Mouse (Mus musculus): ENCODE results near the gene Mrpl22.
"Not testable (repeated sequence)": the region's sequence is repeated elsewhere in the genome, so short reads cannot be mapped to it uniquely, and the experiment has no call there.

The Mrpl22 gene

DNA sequence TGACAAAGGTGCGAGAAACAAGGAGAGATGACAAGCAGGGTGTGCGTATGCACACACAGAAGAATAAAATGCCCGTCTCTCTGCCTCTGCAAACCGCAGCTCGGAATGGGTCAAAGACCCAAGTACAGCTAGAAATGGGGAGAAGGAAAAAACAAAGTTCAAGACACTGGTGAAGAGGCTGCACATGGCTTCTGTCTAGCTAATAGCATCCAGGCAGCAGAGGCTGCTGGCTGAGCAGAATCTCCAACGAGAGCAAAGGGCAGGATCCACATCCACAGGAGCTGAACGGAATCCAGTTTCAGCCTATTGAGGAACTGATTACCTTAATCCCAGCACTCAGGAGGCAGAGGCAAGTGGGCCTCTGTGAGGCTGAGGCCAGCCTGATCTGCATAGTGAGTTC, 9.3 kb downstream of the Mrpl22 start:
- DNase-seq (ENCODE audit: low spot score), result no peak

DNA sequence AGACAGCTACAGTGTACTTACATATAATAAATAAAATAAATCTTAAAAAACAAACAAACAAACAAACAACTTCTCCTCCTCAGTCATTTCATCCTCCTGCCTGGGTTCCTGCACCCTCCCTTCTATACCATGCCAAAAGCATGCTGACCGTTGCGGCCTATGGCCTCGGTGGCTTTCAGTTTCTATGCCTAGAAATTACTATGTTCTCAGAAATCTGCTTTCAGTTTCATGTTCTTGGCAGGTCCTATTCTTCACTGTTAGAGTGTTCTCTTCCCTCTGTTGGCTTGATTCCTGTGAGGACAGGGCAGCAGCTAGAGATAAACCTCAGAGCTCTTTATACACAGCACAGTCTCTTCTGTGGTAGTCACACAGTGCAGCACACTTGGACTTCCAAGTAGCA, 12.1 kb downstream of the Mrpl22 start:
- DNase-seq (ENCODE audit: low spot score), result no peak

DNA sequence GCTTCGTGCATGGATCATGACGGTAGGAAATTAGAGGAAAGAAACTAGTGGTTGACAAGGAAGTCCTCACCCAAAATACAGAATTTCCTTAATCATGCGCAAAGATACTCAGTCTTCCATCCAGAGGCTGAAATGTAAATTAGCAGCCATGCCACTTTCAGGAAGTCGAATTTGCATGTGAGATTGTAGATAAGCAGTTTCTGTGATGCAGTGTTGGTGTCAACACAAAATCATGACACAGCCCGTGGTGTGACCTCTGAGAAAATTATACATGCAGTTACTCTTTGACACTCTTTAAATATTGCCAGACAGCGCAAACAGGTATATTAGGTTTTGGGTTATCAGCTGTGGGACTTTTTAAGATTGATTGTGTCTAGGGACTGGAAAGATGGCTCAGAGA, 18.2 kb downstream of the Mrpl22 start:
- no peak for DNase-seq (ENCODE audit: low spot score)

DNA sequence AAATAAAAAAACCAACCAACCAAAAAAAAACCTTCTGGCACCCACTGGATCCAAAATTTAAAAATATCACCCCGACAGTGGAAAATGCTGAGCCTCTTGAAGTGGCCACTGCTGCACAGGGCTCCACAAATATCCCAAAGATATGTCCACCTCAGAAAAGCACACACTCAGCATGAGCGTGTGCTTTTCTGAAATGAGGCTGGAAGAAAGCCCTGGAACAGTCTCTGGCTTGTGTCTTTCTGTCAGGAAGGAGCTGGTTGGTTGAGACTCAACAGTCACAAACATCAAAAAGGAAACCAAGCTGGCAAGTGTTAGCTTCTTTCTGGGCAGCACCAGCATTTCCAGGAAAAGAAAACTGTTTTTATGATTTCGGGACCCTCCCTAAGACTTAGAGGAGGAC, 21.9 kb downstream of the Mrpl22 start:
- DNase-seq (ENCODE audit: low spot score), result no peak

DNA sequence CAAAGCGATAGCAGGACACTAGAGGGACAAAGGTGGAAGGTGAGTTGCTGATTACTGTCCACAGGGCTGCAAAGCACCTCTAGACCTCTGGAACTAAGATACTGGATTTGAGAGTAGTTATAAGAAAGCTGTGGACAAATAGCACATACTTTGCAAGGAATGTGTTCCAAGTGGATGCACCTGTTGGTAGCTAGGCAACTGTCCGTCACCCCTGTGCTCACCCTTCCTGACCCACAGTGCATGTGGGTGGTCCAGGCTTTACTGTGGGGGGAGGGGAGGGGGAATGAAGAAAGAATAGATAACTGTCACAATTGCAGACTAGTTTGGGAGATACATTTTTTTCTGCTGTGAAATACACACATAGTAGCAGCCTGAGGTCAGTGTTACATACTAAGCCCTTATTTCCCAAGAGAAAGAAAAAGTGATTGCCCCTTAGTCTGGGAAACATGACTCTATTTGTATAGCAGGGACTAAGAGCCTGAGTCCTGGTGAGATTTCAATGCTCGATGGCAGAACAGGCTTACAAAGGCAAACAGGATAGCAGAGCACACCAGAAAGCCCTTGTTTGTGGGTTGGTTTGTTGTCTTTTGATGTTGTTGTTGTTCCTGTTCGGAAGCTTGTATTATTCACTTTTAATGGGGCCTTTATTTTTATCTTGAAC, 22.5 kb downstream of the Mrpl22 start:
- no peak for DNase-seq (ENCODE audit: low spot score)

DNA sequence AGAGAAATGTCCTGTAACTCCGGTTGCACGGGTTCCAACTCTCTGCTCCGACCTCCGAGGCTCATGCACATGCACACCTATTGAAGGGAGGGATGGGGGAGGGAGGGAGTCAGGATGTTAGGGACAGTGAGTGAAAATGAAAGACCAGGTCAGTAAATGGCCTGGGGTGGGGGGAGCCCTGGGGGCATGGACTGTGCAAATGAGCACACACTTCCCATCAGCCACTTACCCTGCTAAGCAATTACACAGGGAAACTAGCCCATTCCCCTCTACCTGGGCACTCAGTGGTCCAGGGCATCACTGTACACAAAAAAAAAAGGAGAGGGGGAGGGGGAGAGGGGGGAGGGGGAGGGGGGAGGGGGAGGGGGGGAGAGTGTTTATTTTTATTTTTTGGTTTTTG, 27.2 kb downstream of the Mrpl22 start:
- no peak for DNase-seq (ENCODE audit: low spot score)

DNA sequence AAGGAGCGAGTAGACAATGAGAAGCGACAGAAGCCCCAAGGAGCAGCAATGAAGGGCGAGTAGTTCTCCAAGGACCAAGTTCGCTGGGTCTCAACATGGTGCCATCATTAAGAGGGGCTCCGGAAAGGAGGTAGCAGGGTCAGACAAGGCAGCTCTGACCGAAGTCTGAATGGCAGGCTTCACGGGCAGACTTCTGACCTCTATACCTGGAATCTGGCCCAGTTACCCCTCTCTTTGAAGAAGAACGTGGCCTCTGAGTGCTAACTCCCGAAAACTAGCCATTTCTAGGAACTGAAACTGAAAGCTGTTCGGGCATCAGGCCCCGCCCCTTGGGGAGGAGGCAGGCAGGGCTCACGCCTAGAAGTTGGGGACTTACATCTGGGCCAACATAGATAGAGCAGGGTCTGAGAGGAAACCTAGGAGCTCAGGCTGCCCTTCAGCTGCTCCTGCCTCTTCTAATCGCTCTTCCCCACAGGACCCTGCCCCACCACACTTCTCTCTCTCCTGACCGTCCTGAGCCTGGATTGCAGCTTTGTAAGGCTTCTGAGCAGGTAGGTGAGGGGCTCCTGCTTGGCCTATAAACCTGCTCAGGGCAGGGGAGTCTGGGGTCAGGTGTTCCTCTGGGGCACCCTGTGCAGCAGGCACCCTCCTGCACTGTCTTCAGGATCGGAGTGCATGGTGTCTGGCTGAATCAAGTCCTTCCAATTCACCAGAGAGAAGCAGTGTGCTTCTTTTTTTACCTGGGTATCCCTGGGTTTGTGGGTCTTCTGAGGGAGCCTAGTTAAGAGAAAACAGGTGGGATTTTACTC, 28.0 kb downstream of the Mrpl22 start, which contains the start of the genes Igtp and Irgm2:
Gene Igtp, plus strand, starts transcription at position 328 of the 809 bp plus-strand sequence.
Gene Irgm2, plus strand, starts transcription at position 390 of the 809 bp plus-strand sequence.
- DNase-seq (ENCODE audit: low spot score), result peak; percentile 53

DNA sequence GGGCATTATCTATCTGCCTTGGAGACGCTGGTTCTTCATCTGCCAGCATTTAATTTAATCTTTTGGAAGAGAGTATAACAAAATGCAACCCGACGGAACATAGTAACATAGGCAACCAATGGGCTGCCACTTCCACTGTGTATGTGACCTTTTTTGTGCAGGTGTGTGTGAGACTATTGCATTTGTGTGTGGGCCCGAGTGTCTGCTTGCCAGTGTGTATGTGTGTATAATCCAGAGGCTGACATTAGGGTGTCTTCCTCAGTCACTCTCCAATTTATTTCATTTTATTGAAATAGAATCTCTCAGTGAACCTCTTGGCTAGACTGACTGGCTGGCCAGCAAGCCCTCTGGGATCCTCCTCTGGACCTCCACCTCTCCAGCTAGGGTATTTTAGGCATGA, 28.8 kb downstream of the Mrpl22 start:
- no peak for DNase-seq (ENCODE audit: low spot score)

DNA sequence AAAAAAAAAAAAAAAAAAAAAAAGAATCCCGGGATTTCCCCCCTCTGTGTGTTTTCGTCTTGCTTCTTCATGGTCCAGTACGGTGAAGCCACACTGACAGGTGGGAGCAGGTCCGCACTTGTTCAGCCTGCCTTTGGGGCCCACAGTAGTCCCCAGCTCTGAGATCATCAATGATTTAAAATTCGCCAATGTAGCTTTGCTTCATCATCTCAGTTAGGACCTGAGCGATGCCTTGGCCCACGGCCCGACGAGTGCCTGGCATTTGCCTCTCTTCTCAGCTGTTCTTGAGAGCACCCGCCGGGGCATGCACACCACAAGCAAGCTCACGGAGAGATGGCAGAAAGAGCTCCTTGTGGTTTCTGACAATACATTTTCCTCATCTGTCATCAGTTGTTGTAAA, 29.6 kb downstream of the Mrpl22 start:
- no peak for DNase-seq (ENCODE audit: low spot score)

DNA sequence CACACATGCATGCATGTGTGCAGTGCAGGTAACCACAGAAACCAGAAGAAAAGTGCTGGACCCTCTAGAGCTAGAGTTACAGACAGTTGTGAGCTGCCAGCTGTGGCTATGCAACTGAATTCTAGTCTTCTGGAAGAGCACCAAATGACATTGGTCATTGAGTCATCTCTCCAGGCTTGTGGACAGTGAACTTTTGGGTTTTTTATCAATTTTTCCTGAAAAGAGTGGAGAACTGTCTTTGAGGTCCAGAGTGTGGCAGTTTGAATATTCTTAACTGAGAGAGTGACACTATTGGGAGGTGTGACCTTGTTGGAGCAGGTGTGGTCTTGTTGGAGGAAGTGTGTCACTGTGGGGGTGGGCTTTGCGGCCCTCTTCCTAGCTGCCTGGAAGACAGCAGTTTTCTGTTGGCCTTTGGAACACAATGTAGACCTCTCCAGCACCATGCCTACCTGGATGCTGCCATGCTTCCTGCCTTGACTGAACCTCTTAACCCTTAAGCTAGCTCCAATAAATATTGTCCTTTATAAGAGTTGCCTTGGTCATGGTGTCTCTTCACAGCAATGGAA, 38.9 kb downstream of the Mrpl22 start:
- DNase-seq (ENCODE audit: low spot score), result no peak

DNA sequence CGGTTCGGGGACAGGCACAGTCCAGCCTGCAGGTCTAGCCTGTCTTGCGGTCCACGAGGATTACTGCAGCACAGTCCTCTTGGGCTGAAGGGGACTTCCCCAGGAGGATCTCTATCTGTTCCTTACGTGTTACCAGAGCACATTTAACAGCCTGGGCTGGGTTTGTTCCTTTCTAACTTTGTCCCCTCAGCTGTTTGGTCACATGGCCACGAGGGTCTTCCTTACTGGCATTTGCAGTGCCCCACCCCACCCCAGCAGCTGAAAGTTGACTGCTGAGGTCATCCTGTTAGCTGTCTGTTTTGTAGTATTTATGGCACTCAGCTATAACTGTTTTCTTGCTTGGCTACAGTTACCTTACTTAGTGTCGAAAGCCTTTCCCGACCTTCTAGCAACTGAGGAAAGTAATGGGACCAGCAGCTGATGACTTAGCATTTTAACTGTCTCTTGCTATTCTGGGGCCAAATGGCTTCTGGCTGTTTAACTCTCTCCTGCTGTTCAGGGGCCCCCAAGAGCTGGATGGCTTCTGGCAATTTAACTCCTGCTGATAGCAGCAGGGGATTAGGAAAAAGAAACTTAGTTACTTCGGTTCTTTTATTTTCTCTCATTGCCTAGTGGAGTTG, 39.7 kb downstream of the Mrpl22 start:
- DNase-seq (ENCODE audit: low spot score), result no peak

DNA sequence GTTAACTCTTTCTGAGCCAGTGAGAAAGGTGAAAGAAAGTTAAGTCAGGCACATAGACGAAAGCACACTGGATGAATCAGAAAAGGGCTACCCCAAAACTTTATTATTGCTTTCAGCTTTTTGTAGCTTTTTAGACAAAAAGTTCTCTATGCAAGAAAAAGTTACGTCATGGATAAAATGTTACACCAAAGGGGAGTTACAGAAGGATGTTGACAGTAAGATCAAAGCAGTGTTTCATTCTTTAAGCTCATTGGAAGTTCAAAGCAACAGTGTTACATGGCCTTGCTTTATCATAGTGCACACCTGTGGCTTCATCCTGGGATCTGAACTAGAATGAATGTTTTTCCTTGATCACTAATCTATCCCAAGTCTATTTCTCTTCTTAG, 40.2 kb downstream of the Mrpl22 start:
- DNase-seq (ENCODE audit: low spot score), result no peak

DNA sequence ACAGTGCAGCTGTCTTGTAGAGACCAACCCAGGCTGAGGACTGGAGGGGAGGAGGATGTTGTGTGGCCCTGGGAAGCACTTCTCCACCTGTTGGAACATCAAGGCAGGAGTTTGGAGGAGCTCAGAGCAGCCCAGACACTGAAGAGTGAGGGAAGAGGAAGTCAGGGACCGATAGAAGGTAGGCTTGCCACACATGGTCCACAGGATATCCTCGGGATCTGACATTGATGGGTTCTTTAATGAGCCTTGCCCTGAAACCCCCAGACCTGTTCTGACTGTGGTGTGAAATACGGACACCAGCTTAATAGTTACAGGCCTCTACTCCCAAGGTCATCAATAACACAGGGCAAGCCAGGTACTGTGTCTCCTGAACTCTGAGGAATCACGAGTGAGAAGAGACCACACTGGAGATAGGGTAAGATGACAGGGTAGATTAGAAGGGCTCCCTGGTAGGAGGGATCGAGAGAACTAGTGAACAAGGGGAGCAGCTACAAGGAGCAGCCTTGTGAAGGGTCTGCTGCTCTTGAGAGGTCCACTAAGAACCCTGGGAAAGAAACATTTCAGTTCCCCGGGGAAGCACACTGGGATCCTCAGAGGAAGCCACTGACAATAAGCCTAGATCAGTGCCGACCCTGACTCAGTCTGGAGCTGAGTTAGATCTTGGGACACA, 42.3 kb downstream of the Mrpl22 start:
- no peak for DNase-seq (ENCODE audit: low spot score)

DNA sequence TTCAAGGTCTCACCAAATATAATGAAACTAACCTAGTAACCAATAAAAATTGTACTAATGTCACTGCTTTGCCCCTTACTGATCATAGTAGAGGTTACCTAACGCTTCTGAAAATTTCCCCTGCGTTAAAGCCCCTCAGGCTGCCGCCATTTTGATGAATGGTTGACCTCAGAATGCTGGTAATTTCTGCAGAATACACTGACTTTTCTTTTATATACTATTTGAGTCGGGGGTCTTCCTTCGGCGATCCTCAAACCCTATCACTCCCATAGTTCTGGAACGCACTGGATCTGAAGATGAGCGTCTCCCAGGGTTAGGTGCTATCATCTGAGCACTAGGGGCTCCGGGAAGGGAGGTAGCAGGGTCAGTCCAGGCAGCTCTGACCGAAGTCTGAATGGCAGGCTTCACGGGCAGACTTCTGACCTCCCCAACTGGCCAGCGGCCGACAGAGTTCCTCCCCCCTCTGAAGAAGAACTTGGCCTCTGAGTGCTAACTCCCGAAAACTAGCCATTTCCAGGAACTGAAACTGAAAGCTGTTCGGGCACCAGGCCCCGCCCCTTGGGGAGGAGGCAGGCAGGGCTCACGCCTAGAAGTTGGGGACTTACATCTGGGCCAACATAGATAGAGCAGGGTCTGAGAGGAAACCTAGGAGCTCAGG, 43.1 kb downstream of the Mrpl22 start:
- peak; percentile 49 for DNase-seq (ENCODE audit: low spot score)

DNA sequence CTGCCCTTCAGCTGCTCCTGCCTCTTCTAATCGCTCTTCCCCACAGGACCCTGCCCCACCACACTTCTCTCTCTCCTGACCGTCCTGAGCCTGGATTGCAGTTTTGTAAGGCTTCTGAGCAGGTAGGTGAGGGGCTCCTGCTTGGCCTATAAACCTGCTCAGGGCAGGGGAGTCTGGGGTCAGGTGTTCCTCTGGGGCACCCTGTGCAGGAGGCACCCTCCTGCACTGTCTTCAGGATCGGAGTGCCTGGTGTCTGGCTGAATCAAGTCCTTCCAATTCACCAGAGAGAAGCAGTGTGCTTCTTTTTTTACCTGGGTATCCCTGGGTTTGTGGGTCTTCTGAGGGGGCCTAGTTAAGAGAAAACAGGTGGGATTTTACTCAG, 43.6 kb downstream of the Mrpl22 start:
- not testable (repeated sequence) for DNase-seq (ENCODE audit: low spot score)

DNA sequence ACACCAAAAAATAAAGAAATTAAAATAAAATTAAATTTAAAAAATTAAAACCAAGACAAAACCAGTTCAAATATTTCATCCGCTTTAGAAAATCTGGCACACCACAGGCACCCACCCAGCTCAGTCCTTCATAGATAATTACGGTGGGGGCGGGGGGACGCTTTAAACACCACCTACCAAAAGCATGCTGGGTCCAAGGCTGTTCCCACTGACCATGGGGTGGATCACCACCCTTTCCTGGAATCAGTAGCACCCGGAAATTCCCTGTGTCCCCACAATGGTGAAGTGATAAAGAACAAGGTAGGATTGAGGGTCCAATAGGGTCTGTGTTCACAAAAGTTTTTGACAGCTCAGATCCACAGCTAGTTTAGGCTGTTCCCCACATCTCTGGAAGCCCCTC, 44.4 kb downstream of the Mrpl22 start:
- no peak for DNase-seq (ENCODE audit: low spot score)

DNA sequence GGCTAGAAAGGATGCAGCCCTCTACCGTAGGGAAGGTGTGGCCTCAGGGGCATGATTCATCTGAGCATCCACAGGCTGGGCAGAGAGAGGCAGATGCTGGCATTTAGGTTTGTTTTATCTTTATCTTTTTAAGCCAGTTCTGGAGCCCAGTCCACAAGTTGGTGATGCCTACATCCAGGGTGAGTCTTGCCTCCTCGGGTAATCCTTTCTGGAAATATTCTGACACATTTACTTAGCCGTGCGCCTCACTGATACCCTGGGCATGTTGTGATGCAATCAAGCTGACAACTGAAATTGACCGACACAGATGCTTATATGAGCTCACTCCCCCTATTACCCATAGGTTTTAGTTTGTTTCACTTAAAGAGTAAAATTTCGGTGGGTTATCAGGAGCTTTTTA, 45.4 kb downstream of the Mrpl22 start:
- DNase-seq (ENCODE audit: low spot score), result no peak

DNA sequence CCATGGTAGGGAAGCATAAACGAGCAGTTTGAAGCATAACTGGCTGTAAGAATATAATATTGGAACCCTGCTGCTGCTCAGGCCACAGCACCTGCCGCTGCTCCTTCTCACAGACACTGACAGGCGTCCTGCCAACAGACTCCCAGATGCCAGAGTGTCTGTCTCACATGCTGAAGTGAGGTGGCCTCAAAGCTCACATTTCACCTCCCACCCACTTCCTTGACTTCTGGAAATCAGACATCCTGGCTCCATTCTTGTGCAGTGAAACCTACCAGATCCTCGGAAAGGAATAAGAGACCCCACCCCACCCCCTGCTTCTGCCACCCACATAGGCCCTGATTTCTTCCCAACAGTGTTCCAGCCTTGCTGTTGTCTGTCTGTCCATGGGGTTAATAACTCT, 52.3 kb downstream of the Mrpl22 start:
- DNase-seq (ENCODE audit: low spot score), result no peak

DNA sequence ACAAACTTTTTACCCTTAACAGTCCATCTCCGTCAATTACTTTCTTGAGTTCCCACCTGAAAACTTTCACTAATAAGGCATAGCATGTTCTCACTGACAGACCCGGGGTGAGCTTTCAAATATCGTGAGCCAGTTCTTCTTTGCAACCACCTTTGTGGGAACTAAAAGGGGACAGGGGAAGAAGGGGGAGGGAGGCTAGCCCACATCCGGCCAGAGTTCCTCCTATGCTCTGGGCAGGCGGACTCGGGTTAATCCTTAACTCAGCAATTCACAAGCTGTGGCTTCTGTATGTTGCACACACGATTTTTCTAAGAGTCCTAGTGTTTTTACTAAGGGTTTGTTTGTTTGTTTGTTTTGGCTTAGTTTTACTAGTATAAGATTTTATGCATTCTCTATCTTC, 52.9 kb downstream of the Mrpl22 start:
- no peak for DNase-seq (ENCODE audit: low spot score)

DNA sequence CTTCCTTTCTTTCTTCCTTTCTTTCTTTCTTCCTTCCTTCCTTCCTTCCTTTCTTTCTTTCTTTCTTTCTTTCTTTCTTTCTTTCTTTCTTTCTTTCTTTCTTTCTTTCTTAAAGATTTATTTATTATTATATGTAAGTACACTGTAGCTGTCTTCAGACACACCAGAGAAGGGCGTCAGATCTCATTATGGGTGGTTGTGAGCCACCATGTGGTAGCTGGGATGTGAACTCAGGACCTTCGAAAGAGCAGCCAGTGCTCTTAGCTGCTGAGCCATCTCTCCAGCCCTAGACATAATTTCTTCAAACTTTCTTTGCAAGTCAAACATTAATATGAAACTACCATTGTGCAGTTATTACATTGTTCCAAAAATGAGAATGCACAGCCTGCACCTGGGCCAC, 53.4 kb downstream of the Mrpl22 start:
- not testable (repeated sequence) for DNase-seq (ENCODE audit: low spot score)

DNA sequence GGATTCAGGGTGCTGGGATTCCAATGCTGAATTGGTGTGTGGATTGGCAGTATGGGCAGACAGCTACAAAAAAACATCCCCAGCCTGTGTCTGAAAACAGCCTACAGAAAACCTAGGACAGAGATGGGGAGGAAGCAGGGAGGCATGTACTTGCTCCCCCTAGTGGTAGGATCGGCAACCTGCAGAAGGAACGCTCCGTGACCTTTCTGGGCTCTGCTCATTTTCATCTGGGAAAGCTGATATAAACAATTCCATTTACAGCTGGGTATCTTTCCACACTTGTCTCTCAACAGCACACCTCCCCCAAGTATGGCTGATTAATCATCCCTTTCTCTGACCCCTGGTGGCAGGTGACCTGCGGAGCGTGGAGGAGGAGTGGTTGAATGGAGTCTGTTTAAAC, 54.2 kb downstream of the Mrpl22 start:
- DNase-seq (ENCODE audit: low spot score), result peak; percentile 51

DNA sequence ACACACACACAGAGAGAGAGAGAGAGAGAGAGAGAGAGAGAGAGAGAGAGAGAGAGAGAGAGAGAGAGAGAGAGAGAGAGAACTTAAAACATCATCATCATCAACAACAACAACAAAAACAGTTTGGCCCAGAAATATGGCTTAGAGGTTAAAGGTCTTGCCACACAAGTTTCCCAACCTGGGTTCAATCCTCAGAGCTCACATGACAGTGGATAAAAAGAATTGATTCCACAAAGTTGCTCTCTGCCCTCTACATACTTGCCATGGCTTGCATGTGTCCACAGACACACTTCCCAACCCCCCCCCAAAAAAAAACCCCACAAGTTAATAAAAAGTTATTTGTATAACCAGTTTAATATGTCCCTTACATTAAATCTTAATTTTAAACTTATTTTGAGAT, 55.0 kb downstream of the Mrpl22 start:
- DNase-seq (ENCODE audit: low spot score), result no peak

All from ovary, postnatal 10 days (tissue).